Comparison of ENCODE assay signal across 26 mouse cellular contexts in genomic region chr12:33981433-33981832, GRCm38 (mm10). TPM values are rescaled to one million over a fixed set of nuclear protein-coding genes. Genes with fewer than 3 reads are reported as not detected.
DNase-seq lines count a peak whose midpoint lies in the region; ATAC-seq and TF ChIP-seq lines count a peak whose summit lies in the region.
"Had no signal": no experiment of that assay in that cellular context is flagged by ENCODE, and none has a peak within 500 bp of the region (broad histone marks: within the 10 kb centered on the region; RNA-seq: fewer than 3 reads in every experiment).

No protein-coding gene starts in this region.

- no peaks in the 10 kb centered on the region for H3K4me1 ChIP-seq in hindbrain, postnatal 0 days (ENCODE audit: insufficient read depth, low read length)
- H3K4me1 ChIP-seq in hindbrain, embryonic 11.5 days (replicated peaks; ENCODE audit: control insufficient read depth, insufficient read depth, low read length): no peaks in the 10 kb centered on the region
- H3K4me1 ChIP-seq in intestine, embryonic 16.5 days (ENCODE audit: control insufficient read depth, insufficient read depth, low read length): 0 out of 2 replicates have a peak, but pooled peaks cover 2% of the 10 kb centered on the region
- H3K4me1 ChIP-seq: lung, embryonic 15.5 days had no signal

- H3K27ac ChIP-seq in hindbrain, postnatal 0 days: no peak overlapping the region
- H3K27ac ChIP-seq in hindbrain, embryonic 11.5 days (ENCODE audit: low read depth, low read length): no peak overlapping the region
- H3K27ac ChIP-seq in intestine, embryonic 16.5 days (ENCODE audit: low read length): no peak overlapping the region
- H3K27ac ChIP-seq: lung, embryonic 15.5 days; macrophage had no signal

- ATAC-seq in hindbrain, postnatal 0 days: no peak
- no peak for ATAC-seq in hindbrain, embryonic 11.5 days (ENCODE audit: low FRiP score)
- no peak for ATAC-seq in intestine, embryonic 16.5 days
- ATAC-seq: activated CD4-positive, CD25-positive, alpha-beta regulatory T cell, adult 4 months; midbrain, embryonic 16.5 days had no signal

- no peak overlapping the region for H3K9ac ChIP-seq in hindbrain, postnatal 0 days (replicated peaks; ENCODE audit: low read length)
- H3K9ac ChIP-seq in hindbrain, embryonic 11.5 days (ENCODE audit: low read depth, low read length): no peak overlapping the region
- H3K9ac ChIP-seq in intestine, embryonic 16.5 days (ENCODE audit: low read depth, low read length): no peak overlapping the region
- H3K9ac ChIP-seq: lung, embryonic 15.5 days had no signal

- no peaks in the 10 kb centered on the region for H3K27me3 ChIP-seq in hindbrain, postnatal 0 days (ENCODE audit: insufficient read depth, low read length)
- no peaks in the 10 kb centered on the region for H3K27me3 ChIP-seq in hindbrain, embryonic 11.5 days (ENCODE audit: control insufficient read depth, insufficient read depth, low read length)
- no peaks in the 10 kb centered on the region for H3K27me3 ChIP-seq in intestine, embryonic 16.5 days (replicated peaks; ENCODE audit: control insufficient read depth, insufficient read depth, low read length)

- no peaks in the 10 kb centered on the region for H3K36me3 ChIP-seq in hindbrain, postnatal 0 days (ENCODE audit: insufficient read depth, low read length)
- no peaks in the 10 kb centered on the region for H3K36me3 ChIP-seq in hindbrain, embryonic 11.5 days (ENCODE audit: control insufficient read depth, insufficient read depth, low read length)
- H3K36me3 ChIP-seq in intestine, embryonic 16.5 days (ENCODE audit: control insufficient read depth, insufficient read depth, low read length): no peaks in the 10 kb centered on the region
- H3K36me3 ChIP-seq: lung, embryonic 15.5 days had no signal

- H3K4me3 ChIP-seq in hindbrain, postnatal 0 days (ENCODE audit: low read length): no peak overlapping the region
- no peak overlapping the region for H3K4me3 ChIP-seq in hindbrain, embryonic 11.5 days (ENCODE audit: low read depth, low read length)
- H3K4me3 ChIP-seq in intestine, embryonic 16.5 days (ENCODE audit: low read length): no peak overlapping the region
- H3K4me3 ChIP-seq: lung, embryonic 15.5 days had no signal

- 11% methylated on average over 7 of the region's 7 CpGs for WGBS in hindbrain, postnatal 0 days
- WGBS in hindbrain, embryonic 11.5 days: 35% methylated on average over 7 of the region's 7 CpGs
- WGBS in intestine, embryonic 16.5 days: 43% methylated on average over 7 of the region's 7 CpGs

- TF ChIP-seq CTCF in hindbrain, postnatal 0 days (IDR thresholded peaks at IDR 0.05; ENCODE audit: low read depth): no peak

- no peak overlapping the region for H3K4me2 ChIP-seq in hindbrain, postnatal 0 days (ENCODE audit: low read depth, low read length)
- H3K4me2 ChIP-seq in hindbrain, embryonic 11.5 days (replicated peaks; ENCODE audit: low read depth, low read length): no peak overlapping the region
- H3K4me2 ChIP-seq in intestine, embryonic 16.5 days (ENCODE audit: low read depth, low read length): no peak overlapping the region
- H3K4me2 ChIP-seq: heart, embryonic 11.5 days; liver, embryonic 11.5 days; lung, embryonic 15.5 days had no signal

- peak; percentile 23 for DNase-seq in embryo, embryonic 10 days (ENCODE audit: low spot score)
- no peak for DNase-seq in embryo, embryonic 11 days
- DNase-seq in hindbrain, postnatal 0 days (ENCODE audit: low spot score): peak; percentile 8
- no peak for DNase-seq in hindbrain, embryonic 11.5 days (ENCODE audit: low spot score)
- DNase-seq in retina, postnatal 1 day: peak; percentile 66
- no peak for DNase-seq in retina, embryonic 14.5 days (ENCODE audit: low spot score)
- DNase-seq in forelimb bud, embryonic 11.5 days (ENCODE audit: low read depth, low spot score): peak; percentile 24
- DNase-seq: adrenal gland, postnatal 36 days; cerebellum, adult 9-10 months; gastrocnemius, postnatal 25 days; heart, postnatal 14 days; kidney, adult 2 months; kidney, postnatal 25 days; thymus, postnatal 4 days had no signal

- no peaks in the 10 kb centered on the region for H3K9me3 ChIP-seq in hindbrain, postnatal 0 days (ENCODE audit: low read length)
- no peaks in the 10 kb centered on the region for H3K9me3 ChIP-seq in hindbrain, embryonic 11.5 days (ENCODE audit: control insufficient read depth, low read length)
- H3K9me3 ChIP-seq in intestine, embryonic 16.5 days (ENCODE audit: control insufficient read depth, low read length): no peaks in the 10 kb centered on the region
- H3K9me3 ChIP-seq: lung, embryonic 15.5 days had no signal

RNA-seq across cellular contexts. Expression of gene Twist1, which starts 24.0 kb away (rescaled TPM):
- total RNA-seq in hindbrain, postnatal 0 days (2014; rRNA removed): 1.5 and 3.7 TPM in 2 replicates
- polyA plus RNA-seq in hindbrain, postnatal 0 days (2015; fragmentation: Nextera tagmentation; extraction: Ambion mirVana): 1.1 TPM in 2 replicates
- 23.6 and 29.4 TPM in 2 replicates for polyA plus RNA-seq in hindbrain, embryonic 11.5 days (2014; fragmentation: Nextera tagmentation; extraction: Ambion mirVana)
- polyA plus RNA-seq in intestine, embryonic 16.5 days (2015; fragmentation: Nextera tagmentation; extraction: Ambion mirVana): 0.49 and 0.59 TPM in 2 replicates
- polyA plus RNA-seq: activated CD4-positive, CD25-positive, alpha-beta regulatory T cell, adult 4 months; macrophage had no signal

RNA-seq across cellular contexts. Expression of gene Ferd3l, which starts 53.2 kb away (rescaled TPM):
- 1.4 TPM in 1 of 2 replicates, not detected in the other for total RNA-seq in hindbrain, postnatal 0 days (2014; rRNA removed)
- 0.16 and 0.28 TPM in 2 replicates for polyA plus RNA-seq in hindbrain, postnatal 0 days (2015; fragmentation: Nextera tagmentation; extraction: Ambion mirVana)
- 1.5 and 2.9 TPM in 2 replicates for polyA plus RNA-seq in hindbrain, embryonic 11.5 days (2014; fragmentation: Nextera tagmentation; extraction: Ambion mirVana)
- not detected in 2 replicates for polyA plus RNA-seq in intestine, embryonic 16.5 days (2015; fragmentation: Nextera tagmentation; extraction: Ambion mirVana)
- total RNA-seq: adrenal gland, postnatal 36 days; gastrocnemius, postnatal 25 days; heart, postnatal 14 days; layer of hippocampus, postnatal 10 days; left cerebral cortex, postnatal 25 days had no signal
- polyA plus RNA-seq: activated CD4-positive, CD25-positive, alpha-beta regulatory T cell, adult 4 months; cortical plate, adult 2 months; frontal cortex, adult 2 months; heart, embryonic 11.5 days; kidney, adult 2 months; liver, embryonic 11.5 days; lung, embryonic 15.5 days; macrophage; testis, adult 2 months had no signal

Comparison
In these comparisons a context has a peak if more than half of its experiments do, and no peak if none do; other contexts are left out.
1. DNase-seq: peak in embryo, embryonic 10 days (single experiment), hindbrain, postnatal 0 days (single experiment), retina, postnatal 1 day (single experiment) and forelimb bud, embryonic 11.5 days (single experiment); none in embryo, embryonic 11 days (single experiment), hindbrain, embryonic 11.5 days (single experiment) and retina, embryonic 14.5 days (single experiment).
2. RNA of gene Twist1, which starts 24.0 kb away (polyA plus RNA-seq): 23.6 to 29.4 TPM in hindbrain, embryonic 11.5 days; 1.1 TPM in hindbrain, postnatal 0 days and 0.49 to 0.59 TPM in intestine, embryonic 16.5 days; every median in the first group is over 10 times any median in the second.